Mouse (Mus musculus): ENCODE measurements around the gene Dnaja4. TPM values are rescaled to one million over a fixed set of nuclear protein-coding genes. Genes with fewer than 3 reads are reported as not detected.

Dnaja4 gene
- total RNA-seq (2014; rRNA removed) (2.7 and 3.5 TPM in 2 replicates), polyA plus RNA-seq (2012; rRNA removed) (1.3 and 2.2 TPM in 2 replicates)

- DNase-seq (ENCODE audit: extremely low read depth, low read depth, low spot score): no peak
- no peak within 1 kb of the TSS for H3K27ac ChIP-seq (replicated peaks; ENCODE audit: insufficient read depth, low read depth, low read length)
- H3K4me1 ChIP-seq (ENCODE audit: control insufficient read depth, insufficient read depth, low read length): peaks cover 4% of the 10 kb centered on the region; the same call in 1 of the 2 replicates
Observed at GRCm38 (mm10) chr9:54698318-54699086, at the start of gene Dnaja4. Gene Dnaja4 (plus strand): TSS chr9:54698873.

DNA sequence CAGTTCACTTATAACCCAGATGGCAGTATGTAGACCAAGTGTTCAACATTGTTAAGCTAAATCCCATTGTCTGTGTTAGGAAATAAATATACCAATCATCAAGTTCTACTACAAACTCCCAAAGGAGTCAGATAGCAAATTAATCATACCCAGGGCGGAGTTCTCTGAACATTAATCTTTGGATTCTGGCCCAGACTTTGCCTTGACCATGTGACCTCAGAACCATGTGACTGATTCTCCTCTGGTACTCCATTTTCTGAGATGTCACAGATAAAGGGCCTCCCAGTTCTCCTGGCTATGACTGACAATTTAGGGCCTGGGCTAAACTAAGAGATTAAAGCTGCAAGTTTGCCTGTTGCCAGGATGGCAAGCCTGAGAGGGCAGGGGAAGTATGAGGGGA is 49.3 kb upstream of the Dnaja4 start:
- H3K79me2 ChIP-seq (ENCODE audit: control insufficient read depth, insufficient read depth, low read length): no peaks in the 10 kb centered on the region
- no peak overlapping the region for H3K27ac ChIP-seq (replicated peaks; ENCODE audit: insufficient read depth, low read depth, low read length)
- TF ChIP-seq POLR2A (IDR thresholded peaks at IDR 0.05; ENCODE audit: extremely low read depth, insufficient read depth, low read length): no peak
- TF ChIP-seq CTCF (IDR thresholded peaks at IDR 0.05; ENCODE audit: low read depth, low read length): no peak
- no peaks in the 10 kb centered on the region for H3K36me3 ChIP-seq (ENCODE audit: control insufficient read depth, insufficient read depth, low read length)
- WGBS: 82% methylated on average over 1 of the region's 1 CpGs
- no peaks in the 10 kb centered on the region for H3K4me1 ChIP-seq (ENCODE audit: control insufficient read depth, insufficient read depth, low read length)
- no peaks in the 10 kb centered on the region for H3K27me3 ChIP-seq (ENCODE audit: control insufficient read depth, insufficient read depth, low read length)
- DNase-seq (ENCODE audit: extremely low read depth, low read depth, low spot score): peak; percentile 2
- no peak overlapping the region for H3K9ac ChIP-seq (ENCODE audit: low read depth, low read length)
- H3K4me3 ChIP-seq (ENCODE audit: insufficient read depth, low read depth, low read length): no peak overlapping the region

More at GRCm38 (mm10) chr9:54698318-54699086, at the start of gene Dnaja4:
- H3K4me3 ChIP-seq (ENCODE audit: insufficient read depth, low read depth, low read length): peak within 1 kb of the TSS; percentile 76
- no peaks in the 10 kb centered on the region; the same call in 1 of the 2 replicates for H3K79me2 ChIP-seq (ENCODE audit: control insufficient read depth, insufficient read depth, low read length)
- peaks cover 3% of the 10 kb centered on the region; the same call in 1 of the 2 replicates for H3K27me3 ChIP-seq (ENCODE audit: control insufficient read depth, insufficient read depth, low read length)
- 77% methylated on average over 17 of the region's 17 CpGs for WGBS
- TF ChIP-seq CTCF (IDR thresholded peaks at IDR 0.05; ENCODE audit: low read depth, low read length) (no peak), POLR2A (IDR thresholded peaks at IDR 0.05; ENCODE audit: extremely low read depth, insufficient read depth, low read length) (no peak)
- H3K9ac ChIP-seq (ENCODE audit: low read depth, low read length): peak within 1 kb of the TSS; percentile 91
- no peaks in the 10 kb centered on the region for H3K36me3 ChIP-seq (ENCODE audit: control insufficient read depth, insufficient read depth, low read length)

DNA sequence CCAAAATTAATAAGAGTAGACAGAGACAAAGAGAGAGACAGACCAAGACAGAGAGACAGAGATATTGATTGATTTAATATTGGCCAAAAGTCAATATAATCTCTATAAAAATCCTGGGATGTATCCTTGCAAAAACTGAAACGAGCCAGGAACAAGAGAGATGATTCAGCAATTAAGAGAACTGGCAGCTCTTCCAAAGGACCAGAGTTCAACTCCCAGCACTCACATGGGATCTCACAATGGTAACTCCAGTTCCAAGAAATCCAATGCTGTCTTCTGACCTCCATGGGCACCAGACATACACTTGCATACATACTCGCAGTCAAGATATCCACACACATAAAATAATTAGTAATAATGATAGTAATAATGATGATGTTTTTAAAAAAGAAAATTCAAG is 45.9 kb upstream of the Dnaja4 start:
- Histone ChIP-seq H3K9ac (ENCODE audit: low read depth, low read length) (no peak overlapping the region), H3K4me1 (ENCODE audit: control insufficient read depth, insufficient read depth, low read length) (no peaks in the 10 kb centered on the region), H3K27me3 (ENCODE audit: control insufficient read depth, insufficient read depth, low read length) (no peaks in the 10 kb centered on the region), H3K4me3 (ENCODE audit: insufficient read depth, low read depth, low read length) (no peak overlapping the region), H3K27ac (replicated peaks; ENCODE audit: insufficient read depth, low read depth, low read length) (no peak overlapping the region), H3K36me3 (ENCODE audit: control insufficient read depth, insufficient read depth, low read length) (no peaks in the 10 kb centered on the region), H3K79me2 (ENCODE audit: control insufficient read depth, insufficient read depth, low read length) (no peaks in the 10 kb centered on the region)
- peak; percentile 60 for DNase-seq (ENCODE audit: extremely low read depth, low read depth, low spot score)
- WGBS: 26% methylated on average over 2 of the region's 2 CpGs
- TF ChIP-seq POLR2A (IDR thresholded peaks at IDR 0.05; ENCODE audit: extremely low read depth, insufficient read depth, low read length): no peak
- no peak for TF ChIP-seq CTCF (IDR thresholded peaks at IDR 0.05; ENCODE audit: low read depth, low read length)

- no peak overlapping the region for H3K4me3 ChIP-seq (ENCODE audit: insufficient read depth, low read depth, low read length)
- no peaks in the 10 kb centered on the region for H3K36me3 ChIP-seq (ENCODE audit: control insufficient read depth, insufficient read depth, low read length)
- H3K79me2 ChIP-seq (ENCODE audit: control insufficient read depth, insufficient read depth, low read length): no peaks in the 10 kb centered on the region
- no peaks in the 10 kb centered on the region for H3K4me1 ChIP-seq (ENCODE audit: control insufficient read depth, insufficient read depth, low read length)
- H3K27ac ChIP-seq (replicated peaks; ENCODE audit: insufficient read depth, low read depth, low read length): no peak overlapping the region
- TF ChIP-seq CTCF (IDR thresholded peaks at IDR 0.05; ENCODE audit: low read depth, low read length): no peak
- TF ChIP-seq POLR2A (IDR thresholded peaks at IDR 0.05; ENCODE audit: extremely low read depth, insufficient read depth, low read length): no peak
- no peaks in the 10 kb centered on the region for H3K27me3 ChIP-seq (ENCODE audit: control insufficient read depth, insufficient read depth, low read length)
- DNase-seq (ENCODE audit: extremely low read depth, low read depth, low spot score): no peak
- WGBS: 29% methylated on average over 2 of the region's 2 CpGs
- H3K9ac ChIP-seq (ENCODE audit: low read depth, low read length): no peak overlapping the region
Observed at GRCm38 (mm10) chr9:54655846-54656245, 42.8 kb upstream of the Dnaja4 start.

DNA sequence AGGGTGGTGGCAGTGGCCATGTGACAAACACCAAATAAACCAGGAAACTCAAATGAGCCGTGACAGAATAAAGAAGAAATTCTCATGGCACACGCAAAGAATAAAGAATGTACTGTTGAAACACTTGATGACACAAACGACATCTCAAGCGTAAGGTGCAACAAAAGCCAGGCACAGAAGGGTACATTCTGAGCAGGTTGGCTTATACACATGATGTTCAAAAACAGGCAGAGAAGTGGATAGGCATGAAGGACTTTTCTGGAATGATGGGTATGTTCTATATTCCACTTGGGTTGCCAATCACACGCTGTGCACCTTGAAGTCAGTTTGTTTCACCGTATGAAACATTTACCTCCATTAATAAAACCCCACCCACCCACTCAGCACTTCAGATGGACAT is 42.3 kb upstream of the Dnaja4 start:
- WGBS: 93% methylated on average over 6 of the region's 6 CpGs
- no peaks in the 10 kb centered on the region for H3K36me3 ChIP-seq (ENCODE audit: control insufficient read depth, insufficient read depth, low read length)
- TF ChIP-seq POLR2A (IDR thresholded peaks at IDR 0.05; ENCODE audit: extremely low read depth, insufficient read depth, low read length) (no peak), CTCF (IDR thresholded peaks at IDR 0.05; ENCODE audit: low read depth, low read length) (no peak)

DNA sequence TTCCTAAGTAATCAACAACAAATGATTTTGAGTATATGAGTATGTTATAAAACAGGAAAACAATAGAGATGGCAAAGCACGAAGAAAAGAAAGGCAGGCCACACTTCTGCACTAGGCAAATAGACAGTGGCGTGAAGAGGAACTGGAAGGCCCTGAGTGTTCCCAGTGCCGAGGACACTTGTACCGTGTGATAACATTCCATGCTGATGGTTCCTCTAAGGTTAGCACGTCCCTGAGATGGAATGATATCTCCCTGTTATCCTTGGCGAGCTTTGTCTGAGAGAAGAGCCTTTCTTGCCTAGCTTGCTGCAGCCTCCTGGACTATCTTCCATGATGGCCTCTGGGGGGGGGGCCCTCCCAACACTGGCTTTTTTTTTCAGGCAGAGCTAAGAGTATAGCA is 39.9 kb upstream of the Dnaja4 start:
- H3K79me2 ChIP-seq (ENCODE audit: control insufficient read depth, insufficient read depth, low read length): no peaks in the 10 kb centered on the region
- no peaks in the 10 kb centered on the region for H3K27me3 ChIP-seq (ENCODE audit: control insufficient read depth, insufficient read depth, low read length)
- 77% methylated on average over 6 of the region's 6 CpGs for WGBS
- no peak overlapping the region for H3K9ac ChIP-seq (ENCODE audit: low read depth, low read length)
- no peak overlapping the region for H3K4me3 ChIP-seq (ENCODE audit: insufficient read depth, low read depth, low read length)
- DNase-seq (ENCODE audit: extremely low read depth, low read depth, low spot score): no peak
- no peak for TF ChIP-seq POLR2A (IDR thresholded peaks at IDR 0.05; ENCODE audit: extremely low read depth, insufficient read depth, low read length)
- TF ChIP-seq CTCF (IDR thresholded peaks at IDR 0.05; ENCODE audit: low read depth, low read length): no peak
- H3K4me1 ChIP-seq (ENCODE audit: control insufficient read depth, insufficient read depth, low read length): no peaks in the 10 kb centered on the region
- H3K36me3 ChIP-seq (ENCODE audit: control insufficient read depth, insufficient read depth, low read length): no peaks in the 10 kb centered on the region
- no peak overlapping the region for H3K27ac ChIP-seq (replicated peaks; ENCODE audit: insufficient read depth, low read depth, low read length)

More for the DNA sequence above, 42.3 kb upstream of the Dnaja4 start:
- DNase-seq (ENCODE audit: extremely low read depth, low read depth, low spot score): no peak
- Histone ChIP-seq H3K79me2 (ENCODE audit: control insufficient read depth, insufficient read depth, low read length) (no peaks in the 10 kb centered on the region), H3K4me1 (ENCODE audit: control insufficient read depth, insufficient read depth, low read length) (no peaks in the 10 kb centered on the region), H3K27me3 (ENCODE audit: control insufficient read depth, insufficient read depth, low read length) (no peaks in the 10 kb centered on the region), H3K9ac (ENCODE audit: low read depth, low read length) (no peak overlapping the region), H3K27ac (replicated peaks; ENCODE audit: insufficient read depth, low read depth, low read length) (no peak overlapping the region), H3K4me3 (ENCODE audit: insufficient read depth, low read depth, low read length) (no peak overlapping the region)
